Mouse (Mus musculus) myocyte (in vitro differentiated cells): ENCODE measurements around the gene Tnik. TPM values are rescaled to one million over a fixed set of nuclear protein-coding genes. Genes with fewer than 3 reads are reported as not detected.
A peak's percentile ranks its signal among the peaks of the same experiment; 100 is the strongest.

Experiments
- H3K27me3 ChIP-seq: one replicate; pipeline ENCODE4 v1.6.1; 2011; ENCODE audit not compliant: control insufficient read depth, insufficient read depth, insufficient read length
- H3K36me3 ChIP-seq: one replicate; pipeline ENCODE4 v1.6.1; 2011; ENCODE audit not compliant: control insufficient read depth, insufficient read depth
- H3K4me2 ChIP-seq: one replicate; pipeline ENCODE4 v1.6.1; 2011; ENCODE audit warnings: low read depth, control low read depth
- H3K4me3 ChIP-seq: one replicate; pipeline ENCODE4 v1.5.1; 2011; ENCODE audit warnings: mild to moderate bottlenecking, control low read depth, moderate library complexity
- H3K79me2 ChIP-seq: one replicate; pipeline ENCODE4 v1.6.1; 2011; ENCODE audit not compliant: control insufficient read depth, insufficient read depth
- H3ac ChIP-seq: one replicate; pipeline ENCODE4 v1.6.1; 2011; ENCODE audit not compliant: control insufficient read depth, insufficient read length
- CEBPB ChIP-seq: IDR thresholded peaks from 2 replicates; pipeline ENCODE4 v1.6.1; 2011; ENCODE audit warnings: mild to moderate bottlenecking, moderate library complexity; ENCODE audit not compliant: poor library complexity, insufficient read depth, severe bottlenecking
- E2F4 ChIP-seq: IDR thresholded peaks from one replicate; pipeline ENCODE4 v1.6.1; 2011; ENCODE audit warnings: mild to moderate bottlenecking, control low read depth, moderate library complexity; ENCODE audit not compliant: insufficient read depth
- MAX ChIP-seq: IDR thresholded peaks from one replicate; pipeline ENCODE4 v1.6.1; 2011; ENCODE audit warnings: low read depth, mild to moderate bottlenecking, control low read depth
- MYOD1 ChIP-seq, 3 experiments: IDR thresholded peaks; one replicate each; pipeline ENCODE4 v1.6.1; 2011; ENCODE audit warnings: control low read depth in 2 of 3, low read depth in 2 of 3, mild to moderate bottlenecking in 2 of 3, moderate library complexity in 1 of 3; ENCODE audit not compliant: insufficient read length in 2 of 3, control insufficient read depth in 1 of 3
- MYOG ChIP-seq, 3 experiments: IDR thresholded peaks; one replicate each; pipeline ENCODE4 v1.6.1; 2011; ENCODE audit warnings: control low read depth in 2 of 3, low read depth in 2 of 3, mild to moderate bottlenecking in 2 of 3; ENCODE audit not compliant: insufficient read length in 2 of 3, control insufficient read depth in 1 of 3, insufficient read depth in 1 of 3
- POLR2A ChIP-seq: IDR thresholded peaks from one replicate; pipeline ENCODE4 v1.6.1; 2011; ENCODE audit warnings: low read depth, mild to moderate bottlenecking, control low read depth, moderate library complexity; ENCODE audit not compliant: insufficient read length
- POLR2AphosphoS2 ChIP-seq: IDR thresholded peaks from one replicate; pipeline ENCODE4 v1.6.1; 2011; ENCODE audit warnings: low read depth, control low read depth; ENCODE audit not compliant: insufficient read length
- REST ChIP-seq: IDR thresholded peaks from one replicate; pipeline ENCODE4 v1.6.1; 2011; ENCODE audit warnings: mild to moderate bottlenecking, control low read depth, moderate library complexity; ENCODE audit not compliant: insufficient read depth, insufficient read length
- SRF ChIP-seq: IDR thresholded peaks from one replicate; pipeline ENCODE4 v1.6.1; 2011; ENCODE audit warnings: low read depth; ENCODE audit not compliant: control insufficient read depth, insufficient read length
- TCF12 ChIP-seq: IDR thresholded peaks from one replicate; pipeline ENCODE4 v1.6.1; 2011; ENCODE audit warnings: mild to moderate bottlenecking, control low read depth; ENCODE audit not compliant: poor library complexity, insufficient read depth, severe bottlenecking
- TCF3 ChIP-seq: IDR thresholded peaks from one replicate; pipeline ENCODE4 v1.6.1; 2011; ENCODE audit warnings: low read depth, control low read depth; ENCODE audit not compliant: insufficient read length
- USF1 ChIP-seq: IDR thresholded peaks from one replicate; pipeline ENCODE4 v1.6.1; 2011; ENCODE audit warnings: low read depth, mild to moderate bottlenecking, control low read depth, moderate library complexity
- polyA plus RNA-seq: library from polyadenylated mRNA; unstranded; fragments of >200 nt; fragmentation: generic; extraction: Trizol; gene quantifications from one replicate; pipeline ENCODE4 v1.2.1, GENCODE M21; 2012; ENCODE audit warnings: missing spikeins

The Tnik gene
- polyA plus RNA-seq, 1 experiment, result 1.8 TPM

GRCm38 (mm10) chr3:28348746-28349145 is 85.7 kb downstream of the Tnik start:
- Histone ChIP-seq H3K4me3 (no peak overlapping the region), H3ac (no peak overlapping the region), H3K4me2 (no peak overlapping the region), H3K79me2 (no peaks in the 10 kb centered on the region), H3K27me3 (no peaks in the 10 kb centered on the region), H3K36me3 (no peaks in the 10 kb centered on the region)
- TF ChIP-seq E2F4 (no peak), TCF12 (no peak), POLR2AphosphoS2 (no peak), MYOG (IDR thresholded peaks at IDR 0.05; ENCODE audit: control insufficient read depth in 1 of 3, insufficient read depth in 1 of 3, insufficient read length in 2 of 3, low read depth in 2 of 3) (no peak), SRF (no peak), POLR2A (no peak), CEBPB (no peak), USF1 (no peak)

GRCm38 (mm10) chr3:28350147-28350801 is 87.3 kb downstream of the Tnik start:
- TF ChIP-seq CEBPB, result no peak
- no peak for TF ChIP-seq REST
- TF ChIP-seq MYOG (IDR thresholded peaks at IDR 0.05; ENCODE audit: control insufficient read depth in 1 of 3, insufficient read depth in 1 of 3, insufficient read length in 2 of 3, low read depth in 2 of 3), result no peak
- TF ChIP-seq POLR2A, result no peak
- no peak for TF ChIP-seq USF1
- TF ChIP-seq E2F4, result no peak
- TF ChIP-seq SRF, result no peak
- no peak for TF ChIP-seq TCF12
- no peak for TF ChIP-seq TCF3
- H3K4me3 ChIP-seq, result no peak overlapping the region
- H3K27me3 ChIP-seq, result no peaks in the 10 kb centered on the region
- no peak overlapping the region for H3K4me2 ChIP-seq
- no peaks in the 10 kb centered on the region for H3K36me3 ChIP-seq
- H3K79me2 ChIP-seq, result no peaks in the 10 kb centered on the region
- H3ac ChIP-seq, result no peak overlapping the region

- TF ChIP-seq USF1 (no peak), TCF3 (no peak), MAX (no peak), MYOG (IDR thresholded peaks at IDR 0.05; ENCODE audit: control insufficient read depth in 1 of 3, insufficient read depth in 1 of 3, insufficient read length in 2 of 3, low read depth in 2 of 3) (peak in 1 of 3 experiments; percentile 23), POLR2A (no peak), E2F4 (no peak), SRF (no peak), REST (no peak), MYOD1 (IDR thresholded peaks at IDR 0.05; ENCODE audit: control insufficient read depth in 1 of 3, insufficient read length in 2 of 3, low read depth in 2 of 3) (peak in 2 of 3 experiments; percentile 31 to 55), TCF12 (no peak), CEBPB (no peak), POLR2AphosphoS2 (no peak)
- H3K36me3 ChIP-seq, result no peaks in the 10 kb centered on the region
- no peak overlapping the region for H3K4me2 ChIP-seq
- H3K79me2 ChIP-seq, result no peaks in the 10 kb centered on the region
- H3K4me3 ChIP-seq, result no peak overlapping the region
- H3K27me3 ChIP-seq, result no peaks in the 10 kb centered on the region
- H3ac ChIP-seq, result no peak overlapping the region
Measured at GRCm38 (mm10) chr3:28358391-28358790, 95.4 kb downstream of the Tnik start.

- TF ChIP-seq E2F4 (no peak), CEBPB (no peak), SRF (no peak), TCF12 (no peak), TCF3 (no peak), POLR2AphosphoS2 (no peak), REST (no peak), USF1 (no peak), MYOD1 (IDR thresholded peaks at IDR 0.05; ENCODE audit: control insufficient read depth in 1 of 3, insufficient read length in 2 of 3, low read depth in 2 of 3) (no peak)
- no peak overlapping the region for H3K4me2 ChIP-seq
Measured at GRCm38 (mm10) chr3:28359138-28359537, 96.1 kb downstream of the Tnik start.

GRCm38 (mm10) chr3:28361056-28361455 is 98.0 kb downstream of the Tnik start:
- H3K27me3 ChIP-seq, result no peaks in the 10 kb centered on the region
- H3K79me2 ChIP-seq, result no peaks in the 10 kb centered on the region
- no peak overlapping the region for H3K4me2 ChIP-seq
- no peak overlapping the region for H3ac ChIP-seq
- H3K36me3 ChIP-seq, result no peaks in the 10 kb centered on the region
- TF ChIP-seq MAX, result no peak
- no peak for TF ChIP-seq CEBPB
- no peak for TF ChIP-seq POLR2A
- no peak for TF ChIP-seq E2F4
- no peak for TF ChIP-seq SRF
- TF ChIP-seq REST, result no peak
- no peak for TF ChIP-seq USF1
- no peak for TF ChIP-seq TCF12
- TF ChIP-seq MYOD1 (IDR thresholded peaks at IDR 0.05; ENCODE audit: control insufficient read depth in 1 of 3, insufficient read length in 2 of 3, low read depth in 2 of 3), result no peak
- no peak for TF ChIP-seq TCF3
- TF ChIP-seq POLR2AphosphoS2, result no peak
- TF ChIP-seq MYOG (IDR thresholded peaks at IDR 0.05; ENCODE audit: control insufficient read depth in 1 of 3, insufficient read depth in 1 of 3, insufficient read length in 2 of 3, low read depth in 2 of 3), result no peak
- no peak overlapping the region for H3K4me3 ChIP-seq

More at GRCm38 (mm10) chr3:28359138-28359537, 96.1 kb downstream of the Tnik start:
- Histone ChIP-seq H3K27me3 (no peaks in the 10 kb centered on the region), H3ac (no peak overlapping the region), H3K36me3 (no peaks in the 10 kb centered on the region), H3K79me2 (no peaks in the 10 kb centered on the region), H3K4me3 (no peak overlapping the region)
